Mouse (Mus musculus) brain, adult 2 months (tissue): ENCODE data around the gene Slc45a2.

Experiments
- DNase-seq: peaks from one replicate; pipeline ENCODE4 v3.0.0; 2011; ENCODE audit warnings: low read depth, low spot score

Slc45a2 gene

GRCm38 (mm10) chr15:11066299-11066698 lies 65.8 kb downstream of the Slc45a2 start:
- no peak for DNase-seq

- no peak for DNase-seq
Measured at GRCm38 (mm10) chr15:11067891-11068290, 67.4 kb downstream of the Slc45a2 start.

GRCm38 (mm10) chr15:11075726-11076361 lies 75.3 kb downstream of the Slc45a2 start:
- DNase-seq: no peak
